Mouse (Mus musculus): ENCODE results near the gene Tuba3b. TPM values are rescaled to one million over a fixed set of nuclear protein-coding genes. Genes with fewer than 3 reads are reported as not detected.

The Tuba3b gene
- polyA plus RNA-seq, 1 experiment from 2014 or later, result not detected

- no peak overlapping the region for H3K4me3 ChIP-seq
- ATAC-seq (ENCODE audit: borderline replicate concordance, extremely low read depth, low FRiP score, low TSS enrichment), result no peak
- no peaks in the 10 kb centered on the region for H3K9me3 ChIP-seq
- no peak overlapping the region for H3K4me2 ChIP-seq
- H3K27me3 ChIP-seq, result no peaks in the 10 kb centered on the region
- no peaks in the 10 kb centered on the region for H3K36me3 ChIP-seq
- peaks cover 35% of the 10 kb centered on the region for H3K4me1 ChIP-seq
- WGBS, result 58% methylated on average over 11 of the region's 11 CpGs
- no peak overlapping the region for H3K9ac ChIP-seq
- H3K27ac ChIP-seq, result no peak overlapping the region
These were observed 24.9 kb upstream of the Tuba3b start for GRCm38 (mm10) chr6:145590501-145591293.

GRCm38 (mm10) chr6:145591578-145591977 is 24.0 kb upstream of the Tuba3b start:
- H3K4me3 ChIP-seq, result no peak overlapping the region
- no peak for ATAC-seq (ENCODE audit: borderline replicate concordance, extremely low read depth, low FRiP score, low TSS enrichment)
- no peaks in the 10 kb centered on the region for H3K9me3 ChIP-seq
- H3K4me2 ChIP-seq, result no peak overlapping the region
- peak overlapping the region; percentile 83; the same call in 1 of the 2 replicates for H3K27ac ChIP-seq
- 75% methylated on average over 1 of the region's 1 CpGs for WGBS
- no peaks in the 10 kb centered on the region for H3K27me3 ChIP-seq
- no peaks in the 10 kb centered on the region for H3K36me3 ChIP-seq
- no peak overlapping the region for H3K9ac ChIP-seq
- peaks cover 39% of the 10 kb centered on the region for H3K4me1 ChIP-seq

GRCm38 (mm10) chr6:145592036-145592435 is 23.5 kb upstream of the Tuba3b start:
- H3K4me2 ChIP-seq, result no peak overlapping the region
- no peaks in the 10 kb centered on the region for H3K27me3 ChIP-seq
- H3K4me1 ChIP-seq, result peaks cover 39% of the 10 kb centered on the region
- H3K9me3 ChIP-seq, result no peaks in the 10 kb centered on the region
- H3K27ac ChIP-seq, result peak overlapping the region; percentile 83
- no peaks in the 10 kb centered on the region for H3K36me3 ChIP-seq
- H3K4me3 ChIP-seq, result no peak overlapping the region
- H3K9ac ChIP-seq, result no peak overlapping the region
- 52% methylated on average over 6 of the region's 6 CpGs for WGBS
- no peak for ATAC-seq (ENCODE audit: borderline replicate concordance, extremely low read depth, low FRiP score, low TSS enrichment)

GRCm38 (mm10) chr6:145592531-145592998 is 23.0 kb upstream of the Tuba3b start:
- H3K9ac ChIP-seq, result no peak overlapping the region
- H3K9me3 ChIP-seq, result no peaks in the 10 kb centered on the region
- no peak overlapping the region for H3K4me2 ChIP-seq
- no peak overlapping the region for H3K4me3 ChIP-seq
- H3K27me3 ChIP-seq, result no peaks in the 10 kb centered on the region
- H3K4me1 ChIP-seq, result peaks cover 39% of the 10 kb centered on the region
- 30% methylated on average over 8 of the region's 8 CpGs for WGBS
- H3K36me3 ChIP-seq, result no peaks in the 10 kb centered on the region
- H3K27ac ChIP-seq, result peak overlapping the region; percentile 83
- peak; percentile 72; the same call in 1 of the 2 replicates for ATAC-seq (ENCODE audit: borderline replicate concordance, extremely low read depth, low FRiP score, low TSS enrichment)

GRCm38 (mm10) chr6:145593991-145594390 is 21.6 kb upstream of the Tuba3b start:
- no peak overlapping the region for H3K4me3 ChIP-seq
- no peaks in the 10 kb centered on the region for H3K36me3 ChIP-seq
- H3K27ac ChIP-seq, result no peak overlapping the region
- peaks cover 48% of the 10 kb centered on the region for H3K4me1 ChIP-seq
- no peak for ATAC-seq (ENCODE audit: borderline replicate concordance, extremely low read depth, low FRiP score, low TSS enrichment)
- H3K9ac ChIP-seq, result no peak overlapping the region
- no peak overlapping the region for H3K4me2 ChIP-seq
- 51% methylated on average over 7 of the region's 7 CpGs for WGBS
- H3K27me3 ChIP-seq, result no peaks in the 10 kb centered on the region
- H3K9me3 ChIP-seq, result no peaks in the 10 kb centered on the region

- H3K27me3 ChIP-seq, result no peaks in the 10 kb centered on the region
- H3K4me1 ChIP-seq, result peaks cover 58% of the 10 kb centered on the region
- no peak overlapping the region for H3K4me3 ChIP-seq
- H3K9me3 ChIP-seq, result no peaks in the 10 kb centered on the region
- H3K9ac ChIP-seq, result no peak overlapping the region
- peak overlapping the region; percentile 72 for H3K27ac ChIP-seq
- ATAC-seq (ENCODE audit: borderline replicate concordance, extremely low read depth, low FRiP score, low TSS enrichment), result no peak
- WGBS, result 41% methylated on average over 4 of the region's 4 CpGs
- H3K4me2 ChIP-seq, result no peak overlapping the region
- no peaks in the 10 kb centered on the region for H3K36me3 ChIP-seq
These were observed 19.7 kb upstream of the Tuba3b start for GRCm38 (mm10) chr6:145595905-145596304.

- H3K36me3 ChIP-seq, result no peaks in the 10 kb centered on the region
- peaks cover 39% of the 10 kb centered on the region for H3K4me1 ChIP-seq
- no peak overlapping the region for H3K4me2 ChIP-seq
- H3K9ac ChIP-seq, result no peak overlapping the region
- WGBS, result 34% methylated on average over 11 of the region's 11 CpGs
- H3K27ac ChIP-seq, result peak overlapping the region; percentile 82
- no peak overlapping the region for H3K4me3 ChIP-seq
- no peaks in the 10 kb centered on the region for H3K9me3 ChIP-seq
- no peaks in the 10 kb centered on the region for H3K27me3 ChIP-seq
- peak; percentile 78; the same call in 1 of the 2 replicates for ATAC-seq (ENCODE audit: borderline replicate concordance, extremely low read depth, low FRiP score, low TSS enrichment)
These were observed 16.6 kb upstream of the Tuba3b start for GRCm38 (mm10) chr6:145598794-145599555.

- WGBS, result 45% methylated on average over 2 of the region's 2 CpGs
- no peak for ATAC-seq (ENCODE audit: borderline replicate concordance, extremely low read depth, low FRiP score, low TSS enrichment)
- Histone ChIP-seq H3K4me2 (no peak overlapping the region), H3K27ac (peak overlapping the region; percentile 49; the same call in 1 of the 2 replicates), H3K9me3 (no peaks in the 10 kb centered on the region), H3K4me1 (peaks cover 18% of the 10 kb centered on the region), H3K4me3 (no peak overlapping the region), H3K27me3 (no peaks in the 10 kb centered on the region), H3K36me3 (no peaks in the 10 kb centered on the region), H3K9ac (no peak overlapping the region)
These were observed 11.4 kb upstream of the Tuba3b start for GRCm38 (mm10) chr6:145604126-145604525.

GRCm38 (mm10) chr6:145604648-145605047 is 10.9 kb upstream of the Tuba3b start:
- WGBS, result 46% methylated on average over 4 of the region's 4 CpGs
- Histone ChIP-seq H3K4me2 (no peak overlapping the region), H3K9ac (no peak overlapping the region), H3K4me1 (0 out of 2 replicates have a peak, but pooled peaks cover 12% of the 10 kb centered on the region), H3K27me3 (no peaks in the 10 kb centered on the region), H3K9me3 (no peaks in the 10 kb centered on the region), H3K27ac (peak overlapping the region; percentile 15; the same call in 1 of the 2 replicates), H3K36me3 (no peaks in the 10 kb centered on the region), H3K4me3 (no peak overlapping the region)
- ATAC-seq (ENCODE audit: borderline replicate concordance, extremely low read depth, low FRiP score, low TSS enrichment), result no peak

GRCm38 (mm10) chr6:145605203-145605602 is 10.4 kb upstream of the Tuba3b start:
- ATAC-seq (ENCODE audit: borderline replicate concordance, extremely low read depth, low FRiP score, low TSS enrichment), result no peak
- H3K9me3 ChIP-seq, result no peaks in the 10 kb centered on the region
- no peak overlapping the region for H3K4me2 ChIP-seq
- H3K9ac ChIP-seq, result no peak overlapping the region
- WGBS, result 43% methylated on average over 3 of the region's 3 CpGs
- H3K4me3 ChIP-seq, result no peak overlapping the region
- H3K36me3 ChIP-seq, result no peaks in the 10 kb centered on the region
- no peaks in the 10 kb centered on the region for H3K27me3 ChIP-seq
- 0 out of 2 replicates have a peak, but pooled peaks cover 9% of the 10 kb centered on the region for H3K4me1 ChIP-seq
- H3K27ac ChIP-seq, result peak overlapping the region; percentile 15; the same call in 1 of the 2 replicates

GRCm38 (mm10) chr6:145607746-145608145 is 7.8 kb upstream of the Tuba3b start:
- Histone ChIP-seq H3K4me2 (no peak overlapping the region), H3K36me3 (no peaks in the 10 kb centered on the region), H3K4me3 (no peak overlapping the region), H3K27me3 (no peaks in the 10 kb centered on the region), H3K4me1 (0 out of 2 replicates have a peak, but pooled peaks cover 6% of the 10 kb centered on the region), H3K9ac (no peak overlapping the region), H3K27ac (no peak overlapping the region), H3K9me3 (no peaks in the 10 kb centered on the region)
- 70% methylated on average over 4 of the region's 4 CpGs for WGBS
- ATAC-seq (ENCODE audit: borderline replicate concordance, extremely low read depth, low FRiP score, low TSS enrichment), result no peak

GRCm38 (mm10) chr6:145608693-145609092 is 6.9 kb upstream of the Tuba3b start:
- Histone ChIP-seq H3K36me3 (no peaks in the 10 kb centered on the region), H3K4me3 (no peak overlapping the region), H3K27ac (no peak overlapping the region), H3K27me3 (no peaks in the 10 kb centered on the region), H3K4me2 (no peak overlapping the region), H3K9me3 (no peaks in the 10 kb centered on the region), H3K9ac (no peak overlapping the region), H3K4me1 (0 out of 2 replicates have a peak, but pooled peaks cover 6% of the 10 kb centered on the region)
- 87% methylated on average over 5 of the region's 5 CpGs for WGBS
- ATAC-seq (ENCODE audit: borderline replicate concordance, extremely low read depth, low FRiP score, low TSS enrichment), result no peak

Data from lung, embryonic 15.5 days (tissue).